16 mouse cellular contexts compared by ENCODE assay signal in genomic region chr8:30532862-30533500, GRCm38 (mm10).
A peak's percentile ranks its signal among the peaks of the same experiment; 100 is the strongest.
DNase-seq lines count a peak whose midpoint lies in the region; ATAC-seq lines count a peak whose summit lies in the region.
"Had no signal": no experiment of that assay in that cellular context is flagged by ENCODE, and none has a peak within 500 bp of the region (broad histone marks: within the 10 kb centered on the region; RNA-seq: fewer than 3 reads in every experiment).

No protein-coding gene starts in this region.

- no peaks in the 10 kb centered on the region for H3K27me3 ChIP-seq in neural tube, embryonic 14.5 days (ENCODE audit: control insufficient read depth, insufficient read depth, low read length)
- H3K27me3 ChIP-seq in midbrain, embryonic 10.5 days (ENCODE audit: low read depth, poor library complexity, severe bottlenecking), result no peaks in the 10 kb centered on the region
- no peaks in the 10 kb centered on the region for H3K27me3 ChIP-seq in forebrain, embryonic 16.5 days (replicated peaks; ENCODE audit: control insufficient read depth, insufficient read depth, low read length)
- H3K27me3 ChIP-seq: embryonic facial prominence, embryonic 12.5 days; liver, embryonic 15.5 days had no signal

- H3K4me1 ChIP-seq in neural tube, embryonic 14.5 days (ENCODE audit: control insufficient read depth, insufficient read depth, low read length), result no peaks in the 10 kb centered on the region
- H3K4me1 ChIP-seq in midbrain, embryonic 10.5 days, result peaks cover 19% of the 10 kb centered on the region; the same call in 1 of the 2 replicates
- no peaks in the 10 kb centered on the region for H3K4me1 ChIP-seq in forebrain, embryonic 16.5 days (replicated peaks; ENCODE audit: control insufficient read depth, insufficient read depth, low read length)
- H3K4me1 ChIP-seq: embryonic facial prominence, embryonic 12.5 days; forebrain, embryonic 10.5 days; liver, embryonic 15.5 days had no signal

- no peak overlapping the region for H3K9ac ChIP-seq in neural tube, embryonic 14.5 days (replicated peaks; ENCODE audit: low read depth, low read length)
- no peak overlapping the region for H3K9ac ChIP-seq in forebrain, embryonic 16.5 days (replicated peaks; ENCODE audit: low read depth, low read length)
- H3K9ac ChIP-seq: embryonic facial prominence, embryonic 12.5 days; liver, embryonic 15.5 days had no signal

- H3K9me3 ChIP-seq in neural tube, embryonic 14.5 days (ENCODE audit: control insufficient read depth, low read length), result no peaks in the 10 kb centered on the region
- H3K9me3 ChIP-seq in midbrain, embryonic 10.5 days (replicated peaks), result no peaks in the 10 kb centered on the region
- H3K9me3 ChIP-seq in forebrain, embryonic 16.5 days (ENCODE audit: control insufficient read depth, low read length), result no peaks in the 10 kb centered on the region
- H3K9me3 ChIP-seq: embryonic facial prominence, embryonic 12.5 days; forebrain, embryonic 10.5 days; G1E; liver, embryonic 15.5 days had no signal

- H3K27ac ChIP-seq in neural tube, embryonic 14.5 days (ENCODE audit: low read depth, low read length), result no peak overlapping the region
- H3K27ac ChIP-seq in midbrain, embryonic 10.5 days (replicated peaks), result peak overlapping the region; percentile 49
- H3K27ac ChIP-seq in forebrain, embryonic 16.5 days (ENCODE audit: low read length), result no peak overlapping the region
- H3K27ac ChIP-seq: embryonic facial prominence, embryonic 12.5 days; forebrain, embryonic 10.5 days; liver, embryonic 15.5 days had no signal

- DNase-seq in embryo, embryonic 10 days (ENCODE audit: low spot score), result peak; percentile 6
- DNase-seq in embryo, embryonic 9.5 days (ENCODE audit: extremely low spot score), result no peak
- no peak for DNase-seq in neural tube, embryonic 10.5 days (ENCODE audit: extremely low spot score, low spot score)
- peak; percentile 20 for DNase-seq in midbrain, embryonic 10.5 days (ENCODE audit: low spot score)
- DNase-seq in layer of hippocampus, adult 8-10 months (ENCODE audit: low spot score in 2 of 2), result no peak
- DNase-seq in right cerebral cortex, postnatal 36 days (ENCODE audit: low spot score in 2 of 2), result no peak
- DNase-seq: cerebellum, adult 2 months; heart, postnatal 36 days; lung, postnatal 14 days; thymus, adult 2 months had no signal

- H3K4me3 ChIP-seq in neural tube, embryonic 14.5 days (ENCODE audit: low read depth, low read length), result no peak overlapping the region
- H3K4me3 ChIP-seq in midbrain, embryonic 10.5 days, result no peak overlapping the region
- no peak overlapping the region for H3K4me3 ChIP-seq in forebrain, embryonic 16.5 days (replicated peaks; ENCODE audit: low read length)
- H3K4me3 ChIP-seq: embryonic facial prominence, embryonic 12.5 days; forebrain, embryonic 10.5 days; liver, embryonic 15.5 days had no signal

- ATAC-seq in neural tube, embryonic 14.5 days (ENCODE audit: low read depth), result peak; percentile 31; the same call in 1 of the 2 replicates
- no peak for ATAC-seq in forebrain, embryonic 16.5 days

- WGBS in neural tube, embryonic 14.5 days, result 35% methylated on average over 3 of the region's 3 CpGs
- WGBS in midbrain, embryonic 10.5 days, result 53% methylated on average over 3 of the region's 3 CpGs
- 39% methylated on average over 3 of the region's 3 CpGs for WGBS in forebrain, embryonic 16.5 days

- no peak overlapping the region for H3K4me2 ChIP-seq in neural tube, embryonic 14.5 days (ENCODE audit: low read depth, low read length)
- H3K4me2 ChIP-seq in forebrain, embryonic 16.5 days (ENCODE audit: low read length), result no peak overlapping the region
- H3K4me2 ChIP-seq: embryonic facial prominence, embryonic 12.5 days; liver, embryonic 15.5 days had no signal

- no peaks in the 10 kb centered on the region for H3K36me3 ChIP-seq in neural tube, embryonic 14.5 days (ENCODE audit: control insufficient read depth, insufficient read depth, low read length)
- H3K36me3 ChIP-seq in midbrain, embryonic 10.5 days, result no peaks in the 10 kb centered on the region
- no peaks in the 10 kb centered on the region for H3K36me3 ChIP-seq in forebrain, embryonic 16.5 days (ENCODE audit: control insufficient read depth, insufficient read depth)
- H3K36me3 ChIP-seq: embryonic facial prominence, embryonic 12.5 days; forebrain, embryonic 10.5 days; G1E; liver, embryonic 15.5 days had no signal

Comparison
In these comparisons a context has a peak if more than half of its experiments do, and no peak if none do; other contexts are left out.
1. DNase-seq: peak in embryo, embryonic 10 days (single experiment) and midbrain, embryonic 10.5 days (single experiment); none in embryo, embryonic 9.5 days (single experiment), neural tube, embryonic 10.5 days (single experiment), layer of hippocampus, adult 8-10 months (0 of 2) and right cerebral cortex, postnatal 36 days (0 of 2).